Mouse (Mus musculus) liver, adult 2 months (tissue): ENCODE measurements at regions not wholly inside any gene's neighbourhood (a gene's known extent, or its start where the extent isn't known, plus 50 kb on each side); places are given as distances from the start of the nearest gene placed in this dataset.

Experiments
- DNase-seq: peaks from one replicate; pipeline ENCODE4 v3.0.0-alpha.2; 2011; ENCODE audit warnings: low read depth, low spot score; ENCODE audit errors: extremely low read depth
- H3K27ac ChIP-seq: fragments of 200-500 bp; replicated peaks from 2 replicates; pipeline ENCODE4 v1.5.1; 2012; ENCODE audit warnings: low read depth, mild to moderate bottlenecking, control low read depth, inconsistent platforms, low read length; ENCODE audit not compliant: insufficient read depth
- H3K27me3 ChIP-seq: fragments of 200-500 bp; 2 replicates; pipeline ENCODE4 v1.6.1; 2012; ENCODE audit warnings: mild to moderate bottlenecking, moderate library complexity, low read length, inconsistent platforms; ENCODE audit not compliant: control insufficient read depth, insufficient read depth
- H3K36me3 ChIP-seq: fragments of 200-500 bp; 2 replicates; pipeline ENCODE4 v1.6.1; 2012; ENCODE audit warnings: low read length, inconsistent platforms; ENCODE audit not compliant: control insufficient read depth, insufficient read depth
- H3K4me1 ChIP-seq: fragments of 200-500 bp; 2 replicates; pipeline ENCODE4 v1.6.1; 2011; ENCODE audit warnings: low read length; ENCODE audit not compliant: control insufficient read depth, insufficient read depth
- H3K4me3 ChIP-seq: fragments of 200-500 bp; 2 replicates; pipeline ENCODE4 v1.5.1; 2011; ENCODE audit warnings: low read depth, mild to moderate bottlenecking, control low read depth, low read length, moderate library complexity; ENCODE audit not compliant: insufficient read depth
- H3K79me2 ChIP-seq: fragments of 200-500 bp; 2 replicates; pipeline ENCODE4 v1.6.1; 2012; ENCODE audit warnings: inconsistent platforms, mild to moderate bottlenecking, low read length, moderate library complexity; ENCODE audit not compliant: control insufficient read depth, insufficient read depth
- H3K9ac ChIP-seq: fragments of 200-500 bp; 2 replicates; pipeline ENCODE4 v1.6.1; 2012; ENCODE audit warnings: low read depth, mild to moderate bottlenecking, control low read depth, inconsistent platforms, low read length
- CTCF ChIP-seq: fragments of 200-500 bp; IDR thresholded peaks from 2 replicates; pipeline ENCODE4 v1.5.1; 2011; ENCODE audit warnings: low read depth, low read length, control low read depth
- POLR2A ChIP-seq: fragments of 200-500 bp; IDR thresholded peaks from 2 replicates; pipeline ENCODE4 v1.6.1; 2011; ENCODE audit warnings: low read length, control low read depth; ENCODE audit not compliant: insufficient read depth; ENCODE audit errors: extremely low read depth
- WGBS: fragments of 180-500 bp; shearing (Covaris S2); methylation state at CpG from one replicate; pipeline ENCODE4 v1.1.7; 2018; 5-methylcytosine and 5-hydroxymethylcytosine counted together

GRCm38 (mm10) chr11:114468394-114468793 is 199.9 kb upstream of the Rpl38 start:
- Histone ChIP-seq H3K27ac (no peak overlapping the region), H3K4me3 (no peak overlapping the region), H3K9ac (no peak overlapping the region), H3K36me3 (no peaks in the 10 kb centered on the region), H3K27me3 (no peaks in the 10 kb centered on the region), H3K79me2 (no peaks in the 10 kb centered on the region), H3K4me1 (no peaks in the 10 kb centered on the region)
- WGBS: 4% methylated on average over 8 of the region's 8 CpGs
- TF ChIP-seq CTCF (no peak), POLR2A (no peak)
- DNase-seq: no peak

GRCm38 (mm10) chr11:114467803-114468202 is 200.5 kb upstream of the Rpl38 start:
- DNase-seq: no peak
- Histone ChIP-seq H3K79me2 (no peaks in the 10 kb centered on the region), H3K4me1 (no peaks in the 10 kb centered on the region), H3K27ac (no peak overlapping the region), H3K4me3 (no peak overlapping the region), H3K36me3 (no peaks in the 10 kb centered on the region), H3K27me3 (no peaks in the 10 kb centered on the region), H3K9ac (no peak overlapping the region)
- 14% methylated on average over 8 of the region's 8 CpGs for WGBS
- TF ChIP-seq POLR2A (no peak), CTCF (no peak)

GRCm38 (mm10) chr11:114465486-114465885 is 202.8 kb upstream of the Rpl38 start:
- DNase-seq: no peak
- Histone ChIP-seq H3K27ac (no peak overlapping the region), H3K4me1 (no peaks in the 10 kb centered on the region), H3K4me3 (no peak overlapping the region), H3K79me2 (no peaks in the 10 kb centered on the region), H3K9ac (no peak overlapping the region), H3K27me3 (no peaks in the 10 kb centered on the region), H3K36me3 (no peaks in the 10 kb centered on the region)
- TF ChIP-seq CTCF (no peak), POLR2A (no peak)
- 58% methylated on average over 5 of the region's 5 CpGs for WGBS

GRCm38 (mm10) chr11:114462755-114463374 is 205.5 kb upstream of the Rpl38 start:
- no peaks in the 10 kb centered on the region for H3K27me3 ChIP-seq
- H3K9ac ChIP-seq: no peak overlapping the region
- no peak overlapping the region for H3K27ac ChIP-seq
- H3K36me3 ChIP-seq: no peaks in the 10 kb centered on the region
- DNase-seq: peak; percentile 21
- WGBS: 17% methylated on average over 6 of the region's 6 CpGs
- H3K79me2 ChIP-seq: no peaks in the 10 kb centered on the region
- H3K4me3 ChIP-seq: no peak overlapping the region
- no peaks in the 10 kb centered on the region for H3K4me1 ChIP-seq
- TF ChIP-seq POLR2A (no peak), CTCF (peak; percentile 82)

- Histone ChIP-seq H3K27ac (no peak overlapping the region), H3K4me3 (no peak overlapping the region), H3K4me1 (no peaks in the 10 kb centered on the region), H3K27me3 (no peaks in the 10 kb centered on the region), H3K36me3 (no peaks in the 10 kb centered on the region), H3K79me2 (no peaks in the 10 kb centered on the region), H3K9ac (no peak overlapping the region)
- no peak for DNase-seq
- TF ChIP-seq CTCF: no peak
- TF ChIP-seq POLR2A: no peak
- WGBS: 57% methylated on average over 12 of the region's 12 CpGs
These were observed 213.4 kb upstream of the Rpl38 start for GRCm38 (mm10) chr11:114454876-114455330.

GRCm38 (mm10) chr11:114448776-114449401 is 219.4 kb upstream of the Rpl38 start:
- DNase-seq: no peak
- WGBS: 48% methylated on average over 13 of the region's 13 CpGs

More at GRCm38 (mm10) chr11:114448776-114449401, 219.4 kb upstream of the Rpl38 start:
- Histone ChIP-seq H3K36me3 (no peaks in the 10 kb centered on the region), H3K27ac (no peak overlapping the region), H3K27me3 (no peaks in the 10 kb centered on the region), H3K4me1 (0 out of 2 replicates have a peak, but pooled peaks cover 3% of the 10 kb centered on the region), H3K9ac (no peak overlapping the region), H3K4me3 (no peak overlapping the region), H3K79me2 (no peaks in the 10 kb centered on the region)
- TF ChIP-seq POLR2A (no peak), CTCF (no peak)
